Mouse (Mus musculus): ENCODE measurements around the gene Cryga.

Gene Cryga

GRCm38 (mm10) chr1:65103273-65103672 is at the start of gene Cryga:
Gene Cryga (minus strand): TSS chr1:65103373.
- DNase-seq (ENCODE audit: low read depth): no peak

- DNase-seq (ENCODE audit: low read depth): peak; percentile 66
Observed at GRCm38 (mm10) chr1:65147971-65148370, 44.8 kb upstream of the Cryga start.

GRCm38 (mm10) chr1:65147326-65147725 is 44.2 kb upstream of the Cryga start:
- DNase-seq (ENCODE audit: low read depth): no peak

GRCm38 (mm10) chr1:65146601-65147000 is 43.4 kb upstream of the Cryga start:
- DNase-seq (ENCODE audit: low read depth): peak; percentile 60

GRCm38 (mm10) chr1:65144783-65145182 is 41.6 kb upstream of the Cryga start:
- DNase-seq (ENCODE audit: low read depth): no peak

GRCm38 (mm10) chr1:65137560-65137959 is 34.4 kb upstream of the Cryga start:
- no peak for DNase-seq (ENCODE audit: low read depth)

- no peak for DNase-seq (ENCODE audit: low read depth)
Observed at GRCm38 (mm10) chr1:65132833-65133232, 29.7 kb upstream of the Cryga start.

GRCm38 (mm10) chr1:65131671-65132070 is 28.5 kb upstream of the Cryga start:
- DNase-seq (ENCODE audit: low read depth): no peak

- no peak for DNase-seq (ENCODE audit: low read depth)
Observed at GRCm38 (mm10) chr1:65130226-65130625, 27.1 kb upstream of the Cryga start.

GRCm38 (mm10) chr1:65129634-65130180 is 26.5 kb upstream of the Cryga start:
- no peak for DNase-seq (ENCODE audit: low read depth)

GRCm38 (mm10) chr1:65122574-65123372 is 19.6 kb upstream of the Cryga start, which contains the start of gene D630023F18Rik:
Gene D630023F18Rik (minus strand): TSS chr1:65123214.
- DNase-seq (ENCODE audit: low read depth): peak; percentile 43

- no peak for DNase-seq (ENCODE audit: low read depth)
Observed at GRCm38 (mm10) chr1:65119438-65119837, 16.3 kb upstream of the Cryga start, which contains the start of gene Gm28845. Gene Gm28845 (minus strand): TSS chr1:65119558.

GRCm38 (mm10) chr1:65118150-65118913 is 15.2 kb upstream of the Cryga start:
- DNase-seq (ENCODE audit: low read depth): peak; percentile 10

GRCm38 (mm10) chr1:65113536-65114172 is 10.5 kb upstream of the Cryga start:
- peak; percentile 77 for DNase-seq (ENCODE audit: low read depth)

GRCm38 (mm10) chr1:65112807-65113196 is 9.6 kb upstream of the Cryga start:
- no peak for DNase-seq (ENCODE audit: low read depth)

GRCm38 (mm10) chr1:65112031-65112806 is 9.0 kb upstream of the Cryga start:
- DNase-seq (ENCODE audit: low read depth): peak; percentile 96

GRCm38 (mm10) chr1:65109756-65110435 is 6.7 kb upstream of the Cryga start:
- no peak for DNase-seq (ENCODE audit: low read depth)

GRCm38 (mm10) chr1:65109196-65109595 is 6.0 kb upstream of the Cryga start:
- no peak for DNase-seq (ENCODE audit: low read depth)

- no peak for DNase-seq (ENCODE audit: low read depth)
Observed at GRCm38 (mm10) chr1:65107654-65108279, 4.6 kb upstream of the Cryga start.

- DNase-seq (ENCODE audit: low read depth): no peak
Observed at GRCm38 (mm10) chr1:65096953-65097352, 6.2 kb downstream of the Cryga start.

Data from NIH3T3 (cell line).